Mouse (Mus musculus) testis, adult 2 months (tissue): ENCODE measurements around the gene Igsf21.

Experiments used
- CTCF ChIP-seq: fragments of 200-500 bp; IDR thresholded peaks from 2 replicates; pipeline ENCODE4 v1.5.1; 2012; ENCODE audit warnings: low read depth, mild to moderate bottlenecking, inconsistent platforms, low read length, moderate library complexity; ENCODE audit not compliant: control insufficient read depth, insufficient read depth, insufficient replicate concordance
- POLR2A ChIP-seq: fragments of 200-500 bp; IDR thresholded peaks from 2 replicates; pipeline ENCODE4 v1.6.1; 2012; ENCODE audit warnings: low read depth, mild to moderate bottlenecking, inconsistent platforms, low read length, moderate library complexity; ENCODE audit not compliant: control insufficient read depth

DNA sequence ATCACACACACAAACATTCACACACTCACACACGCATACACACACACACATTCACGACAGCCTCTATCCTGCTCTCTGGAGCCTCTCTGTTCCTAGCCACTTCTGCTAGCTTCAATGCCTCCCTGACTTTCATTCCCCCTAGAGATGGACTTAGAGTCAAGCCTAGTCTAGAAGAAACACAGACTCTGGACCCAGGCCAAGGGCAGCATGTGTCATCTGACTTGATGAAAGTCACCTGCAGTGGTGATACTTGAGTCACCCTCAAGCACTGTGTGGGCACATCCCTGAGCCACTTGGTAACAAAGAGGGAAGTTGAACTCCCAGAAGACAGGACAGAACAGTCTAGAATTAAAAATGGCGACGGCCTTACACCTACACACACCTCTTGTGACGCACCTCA, 168.2 kb downstream of the Igsf21 start:
- no peak for TF ChIP-seq CTCF
- TF ChIP-seq POLR2A, result no peak
